Mouse (Mus musculus) embryonic facial prominence, embryonic 10.5 days (tissue): ENCODE results near the gene Tmem184b. TPM values are rescaled to one million over a fixed set of nuclear protein-coding genes. Genes with fewer than 3 reads are reported as not detected.
A peak's percentile ranks its signal among the peaks of the same experiment; 100 is the strongest.

ENCODE experiments used
- DNase-seq: peaks from one replicate; pipeline ENCODE4 v3.0.0-alpha.2; 2017; ENCODE audit warnings: low spot score
- H3K27ac ChIP-seq: fragments of 300-500 bp; sonication (generic); replicated peaks from 2 replicates; pipeline ENCODE4 v1.5.1; 2016; ENCODE audit warnings: mild to moderate bottlenecking
- H3K27me3 ChIP-seq: fragments of 300-500 bp; sonication (generic); replicated peaks from 2 replicates; pipeline ENCODE4 v1.6.1; 2016; ENCODE audit warnings: low read depth, mild to moderate bottlenecking; ENCODE audit not compliant: poor library complexity, severe bottlenecking
- H3K36me3 ChIP-seq: fragments of 300-500 bp; sonication (generic); replicated peaks from 2 replicates; pipeline ENCODE4 v1.6.1; 2016; ENCODE audit warnings: mild to moderate bottlenecking, moderate library complexity
- H3K4me1 ChIP-seq: fragments of 300-500 bp; sonication (generic); 2 replicates; pipeline ENCODE4 v1.6.1; 2016
- H3K4me3 ChIP-seq: fragments of 300-500 bp; sonication (generic); 2 replicates; pipeline ENCODE4 v1.5.1; 2016; ENCODE audit warnings: mild to moderate bottlenecking, moderate library complexity
- H3K9me3 ChIP-seq: fragments of 300-500 bp; sonication (generic); 2 replicates; pipeline ENCODE4 v1.6.1; 2016; ENCODE audit warnings: mild to moderate bottlenecking
- WGBS: fragments of 180-500 bp; shearing (Covaris S2); methylation state at CpG from one replicate; pipeline ENCODE4 v1.1.7; 2016; 5-methylcytosine and 5-hydroxymethylcytosine counted together
- polyA plus RNA-seq: library from polyadenylated mRNA; unstranded; fragments of >200 nt; fragmentation: Nextera tagmentation; extraction: Ambion mirVana; gene quantifications from 2 replicates; pipeline ENCODE4 v1.2.1, GENCODE M21; 2016

Tmem184b gene
- polyA plus RNA-seq, 1 experiment from 2014 or later: 58.9 TPM

DNA sequence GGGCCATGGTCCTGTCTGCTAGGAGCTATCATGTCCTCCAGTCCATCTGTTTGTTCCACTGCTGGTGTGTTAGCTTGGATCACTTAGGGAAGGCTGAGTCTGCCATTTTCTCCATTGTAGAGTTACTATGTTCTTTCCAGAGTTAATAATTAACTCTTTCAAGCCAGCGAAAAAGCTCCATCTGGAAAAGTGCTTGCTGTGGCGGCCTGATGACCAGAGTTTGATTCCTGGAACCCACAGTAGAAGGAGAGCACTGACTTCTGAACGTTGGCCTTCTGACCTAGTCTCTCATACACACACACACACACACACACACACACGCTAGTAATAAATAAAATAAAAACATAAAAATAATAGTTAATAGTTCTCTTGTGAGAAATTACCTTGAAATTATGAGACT, 58.7 kb downstream of the Tmem184b start:
- H3K27me3 ChIP-seq: peaks cover 28% of the 10 kb centered on the region
- no peaks in the 10 kb centered on the region for H3K9me3 ChIP-seq
- H3K4me1 ChIP-seq: peaks cover 35% of the 10 kb centered on the region
- WGBS: 81% methylated on average over 4 of the region's 4 CpGs
- no peak for DNase-seq
- H3K36me3 ChIP-seq: no peaks in the 10 kb centered on the region
- no peak overlapping the region for H3K4me3 ChIP-seq
- no peak overlapping the region for H3K27ac ChIP-seq

DNA sequence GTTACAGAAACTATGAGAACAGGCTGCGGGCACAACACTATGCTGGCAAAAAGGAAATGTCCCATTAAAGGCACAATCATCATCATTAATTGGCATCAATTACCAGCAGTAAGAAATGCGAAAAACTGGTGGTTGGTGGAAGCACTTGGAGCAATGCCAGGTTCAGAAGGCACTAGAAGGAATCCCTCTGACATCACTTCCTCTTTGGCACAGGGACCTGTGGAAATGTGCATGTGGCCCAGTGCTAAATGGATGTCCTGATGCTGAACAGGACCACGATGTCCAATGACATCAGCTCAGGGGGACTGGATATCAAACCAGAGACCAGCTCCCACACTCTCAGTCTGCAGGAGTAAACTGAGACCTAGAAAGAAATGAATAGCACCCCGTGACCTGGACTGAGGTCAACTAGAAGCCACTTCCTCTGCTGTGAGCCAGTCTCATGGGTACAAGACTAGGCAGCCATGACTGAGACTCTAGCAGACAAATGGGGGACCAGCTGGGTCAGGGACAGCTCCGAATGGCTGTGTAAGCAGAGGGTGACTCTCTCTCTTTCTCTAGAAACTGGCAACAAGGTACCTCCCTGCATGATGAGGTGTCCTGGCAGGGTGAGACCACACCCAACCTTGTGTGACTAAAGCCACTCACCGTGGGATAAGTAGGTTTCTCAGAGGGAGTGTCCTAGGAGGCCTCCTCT, 60.6 kb downstream of the Tmem184b start:
- no peaks in the 10 kb centered on the region for H3K36me3 ChIP-seq
- no peaks in the 10 kb centered on the region for H3K9me3 ChIP-seq
- no peak overlapping the region for H3K4me3 ChIP-seq
- H3K27ac ChIP-seq: no peak overlapping the region
- H3K27me3 ChIP-seq: peaks cover 13% of the 10 kb centered on the region
- DNase-seq: no peak
- peaks cover 21% of the 10 kb centered on the region for H3K4me1 ChIP-seq
- WGBS: 76% methylated on average over 6 of the region's 6 CpGs

- Histone ChIP-seq H3K36me3 (no peaks in the 10 kb centered on the region), H3K9me3 (no peaks in the 10 kb centered on the region), H3K4me1 (peaks cover 11% of the 10 kb centered on the region), H3K4me3 (no peak overlapping the region), H3K27ac (no peak overlapping the region), H3K27me3 (0 out of 2 replicates have a peak, but pooled peaks cover 6% of the 10 kb centered on the region)
- WGBS: 72% methylated on average over 5 of the region's 5 CpGs
- DNase-seq: no peak
These were observed 64.4 kb downstream of the Tmem184b start for GRCm38 (mm10) chr15:79338978-79339377.

GRCm38 (mm10) chr15:79335061-79335655, 68.2 kb downstream of the Tmem184b start:
- Histone ChIP-seq H3K36me3 (no peaks in the 10 kb centered on the region), H3K27me3 (0 out of 2 replicates have a peak, but pooled peaks cover 8% of the 10 kb centered on the region), H3K27ac (peak overlapping the region; percentile 74), H3K9me3 (no peaks in the 10 kb centered on the region), H3K4me3 (no peak overlapping the region), H3K4me1 (peaks cover 11% of the 10 kb centered on the region)
- peak; percentile 32 for DNase-seq
- WGBS: 59% methylated on average over 7 of the region's 7 CpGs

GRCm38 (mm10) chr15:79333409-79333808, 70.0 kb downstream of the Tmem184b start:
- Histone ChIP-seq H3K4me1 (peaks cover 11% of the 10 kb centered on the region), H3K36me3 (no peaks in the 10 kb centered on the region), H3K27me3 (0 out of 2 replicates have a peak, but pooled peaks cover 8% of the 10 kb centered on the region), H3K4me3 (no peak overlapping the region), H3K27ac (no peak overlapping the region), H3K9me3 (no peaks in the 10 kb centered on the region)
- DNase-seq: no peak
- WGBS: 71% methylated on average over 4 of the region's 4 CpGs

DNA sequence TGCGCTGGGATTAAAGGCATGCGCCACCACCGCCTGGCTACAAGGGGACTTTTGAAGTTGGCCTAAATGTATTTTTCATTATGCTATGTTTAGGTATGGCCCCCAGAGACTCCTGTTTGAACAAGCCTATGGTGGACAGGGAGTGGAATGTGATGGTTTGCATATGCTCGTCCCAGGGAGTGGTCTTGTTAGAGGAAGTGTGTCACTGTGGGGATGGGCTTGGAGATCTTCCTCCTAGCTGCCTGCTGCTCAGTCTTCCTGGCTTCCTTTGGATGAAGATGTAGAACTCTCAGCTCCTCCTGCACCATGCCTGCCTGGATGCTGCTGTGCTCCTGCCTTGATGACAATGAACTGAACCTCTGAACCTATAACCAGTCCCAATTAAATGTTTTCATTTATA, 72.8 kb downstream of the Tmem184b start:
- no peak overlapping the region for H3K4me3 ChIP-seq
- H3K36me3 ChIP-seq: no peaks in the 10 kb centered on the region
- no peak for DNase-seq
- 0 out of 2 replicates have a peak, but pooled peaks cover 8% of the 10 kb centered on the region for H3K27me3 ChIP-seq
- 47% methylated on average over 4 of the region's 4 CpGs for WGBS
- H3K27ac ChIP-seq: no peak overlapping the region
- no peaks in the 10 kb centered on the region for H3K9me3 ChIP-seq
- H3K4me1 ChIP-seq: peaks cover 33% of the 10 kb centered on the region

- Histone ChIP-seq H3K27me3 (0 out of 2 replicates have a peak, but pooled peaks cover 8% of the 10 kb centered on the region), H3K4me1 (peaks cover 33% of the 10 kb centered on the region), H3K4me3 (no peak overlapping the region), H3K36me3 (no peaks in the 10 kb centered on the region), H3K27ac (no peak overlapping the region), H3K9me3 (no peaks in the 10 kb centered on the region)
- WGBS: 82% methylated on average over 6 of the region's 6 CpGs
- DNase-seq: no peak
These were observed 73.4 kb downstream of the Tmem184b start for GRCm38 (mm10) chr15:79329979-79330363.

- WGBS: 97% methylated on average over 6 of the region's 6 CpGs
- Histone ChIP-seq H3K4me3 (no peak overlapping the region), H3K4me1 (peaks cover 34% of the 10 kb centered on the region), H3K27ac (no peak overlapping the region), H3K27me3 (0 out of 2 replicates have a peak, but pooled peaks cover 6% of the 10 kb centered on the region), H3K9me3 (no peaks in the 10 kb centered on the region), H3K36me3 (no peaks in the 10 kb centered on the region)
- DNase-seq: no peak
These were observed 73.9 kb downstream of the Tmem184b start for GRCm38 (mm10) chr15:79329346-79329978.

- Histone ChIP-seq H3K27me3 (0 out of 2 replicates have a peak, but pooled peaks cover under 1% of the 10 kb centered on the region), H3K9me3 (no peaks in the 10 kb centered on the region), H3K36me3 (no peaks in the 10 kb centered on the region), H3K4me1 (peaks cover 39% of the 10 kb centered on the region), H3K4me3 (no peak overlapping the region), H3K27ac (peak overlapping the region; percentile 90)
- WGBS: 88% methylated on average over 4 of the region's 4 CpGs
- no peak for DNase-seq
These were observed 74.5 kb downstream of the Tmem184b start for GRCm38 (mm10) chr15:79328939-79329275.

DNA sequence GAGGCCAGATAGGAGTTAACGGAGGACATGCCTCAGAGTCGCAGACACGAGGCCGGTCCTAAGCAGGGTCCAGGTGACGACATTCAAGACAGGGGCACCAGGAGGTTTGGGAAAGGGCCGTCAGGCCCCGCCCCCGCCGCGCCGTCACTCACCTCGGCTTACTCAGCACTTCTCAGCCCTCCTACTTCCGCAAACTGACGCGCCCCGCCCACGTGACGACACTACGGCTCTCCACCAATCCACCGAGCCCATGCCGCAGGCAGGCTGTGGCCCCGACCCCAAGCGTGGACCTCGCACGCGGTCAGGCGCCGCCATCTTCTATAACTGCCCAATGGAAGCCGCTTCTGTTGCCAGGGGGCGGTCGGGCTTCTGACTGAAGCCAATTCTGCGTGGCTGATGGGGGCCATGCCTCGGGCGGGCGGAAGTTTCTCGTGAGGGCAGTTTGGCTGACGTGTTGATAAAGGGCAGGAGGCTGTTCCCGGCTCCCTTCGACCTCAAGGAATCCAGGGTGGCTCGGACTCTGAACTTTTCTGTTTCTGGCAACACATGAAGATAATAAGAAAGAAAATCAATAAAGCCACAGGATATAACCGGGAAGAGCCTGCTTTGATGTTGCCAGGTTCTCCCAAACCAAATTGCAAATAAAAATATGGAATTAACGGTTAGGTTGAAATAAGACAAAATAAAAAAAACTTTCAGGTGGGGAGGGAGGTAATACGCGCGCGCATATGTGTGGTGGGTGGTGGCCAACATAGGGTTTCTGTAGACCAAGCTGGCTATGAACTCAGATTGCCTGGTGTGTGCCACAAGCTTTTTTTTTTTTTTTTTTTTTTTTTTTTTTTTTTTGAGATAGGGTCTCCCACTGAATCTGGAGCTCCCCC, 75.1 kb downstream of the Tmem184b start, which contains the start of gene Pla2g6:
Gene Pla2g6, minus strand, starts transcription at position 333 of the 881 bp plus-strand sequence.
- peak; percentile 100 for DNase-seq
- no peaks in the 10 kb centered on the region for H3K36me3 ChIP-seq
- H3K4me3 ChIP-seq: peak within 1 kb of the TSS; percentile 70
- no peaks in the 10 kb centered on the region for H3K27me3 ChIP-seq
- peak within 1 kb of the TSS; percentile 90 for H3K27ac ChIP-seq
- H3K9me3 ChIP-seq: no peaks in the 10 kb centered on the region
- peaks cover 45% of the 10 kb centered on the region for H3K4me1 ChIP-seq
- WGBS: 4% methylated on average over 46 of the region's 46 CpGs

DNA sequence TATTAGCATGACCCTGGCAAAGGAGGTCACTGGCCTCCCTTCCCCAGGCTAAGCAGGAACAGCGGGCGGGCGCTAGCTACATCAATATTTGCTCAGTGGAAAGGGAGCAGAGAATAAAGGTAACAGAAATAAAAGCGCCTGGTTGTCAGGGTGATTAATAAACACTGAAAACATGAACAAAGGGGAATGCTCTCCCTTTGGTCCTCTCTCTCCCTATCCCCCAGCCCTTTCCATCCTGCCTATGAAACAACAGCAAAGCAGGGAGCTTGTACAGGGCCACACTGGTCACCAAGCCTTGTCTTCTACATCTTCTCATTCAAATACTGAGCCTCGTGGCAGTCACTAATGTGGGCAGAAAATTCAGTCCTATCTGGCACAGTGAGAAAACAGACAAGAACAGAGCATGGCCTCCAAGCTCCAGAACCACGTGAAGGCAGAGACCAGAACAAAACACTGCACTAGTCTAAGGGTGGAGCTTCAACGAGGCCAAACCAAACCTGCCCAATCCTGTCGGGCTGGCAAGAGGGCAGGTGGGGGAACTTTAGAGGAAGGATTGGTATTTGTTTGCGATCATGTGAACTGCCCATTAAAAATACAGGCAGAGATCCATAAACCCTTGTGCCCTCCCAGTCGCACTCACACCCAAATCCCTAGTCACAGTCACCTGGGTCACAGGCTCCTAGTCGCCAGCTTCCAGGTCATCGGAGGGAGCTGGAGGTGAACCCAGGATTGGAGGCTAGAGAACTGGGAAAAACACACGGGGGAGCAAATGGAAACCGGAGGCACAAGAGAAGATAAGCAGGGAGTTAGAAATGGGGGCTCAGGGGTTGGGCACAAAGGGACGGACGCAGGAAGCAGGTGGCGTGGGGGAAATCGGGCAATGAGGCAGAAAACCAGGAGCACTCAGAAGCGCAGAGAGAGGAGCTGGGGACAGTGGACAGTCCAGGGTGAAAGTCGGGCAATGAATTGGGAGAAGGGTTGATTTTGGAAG, 76.1 kb downstream of the Tmem184b start:
- WGBS: 18% methylated on average over 20 of the region's 20 CpGs
- Histone ChIP-seq H3K4me3 (peak overlapping the region; percentile 70), H3K4me1 (peaks cover 54% of the 10 kb centered on the region)

More for the DNA sequence above, 76.1 kb downstream of the Tmem184b start:
- peak; percentile 60 for DNase-seq
- Histone ChIP-seq H3K27me3 (no peaks in the 10 kb centered on the region), H3K9me3 (no peaks in the 10 kb centered on the region), H3K27ac (peak overlapping the region; percentile 90), H3K36me3 (no peaks in the 10 kb centered on the region)
